Mouse (Mus musculus) adrenal gland, adult 8-10 months (tissue): Measurements from ENCODE around the gene Gm21970. TPM values are rescaled to one million over a fixed set of nuclear protein-coding genes. Genes with fewer than 3 reads are reported as not detected.

Source experiments
- DNase-seq: peaks from one replicate; pipeline ENCODE4 v3.0.0; 2022
- total RNA-seq, 4 experiments: library from RNA; stranded (reverse); gene quantifications; 2 replicates each; pipeline ENCODE4 v1.2.4; 2022

Gm21970 gene
- total RNA-seq, 4 experiments from 2014 or later = 0.54 TPM; not detected in 3

GRCm38 (mm10) chr16:91465505-91466240 lies 74.2 kb downstream of the Gm21970 start:
- no peak for DNase-seq

GRCm38 (mm10) chr16:91466566-91466965 lies 75.0 kb downstream of the Gm21970 start:
- DNase-seq = no peak

Other genes with a start within 250 kb of the Gm21970 start
- gene Olig2, start 166.3 kb upstream of the Gm21970 start, total RNA-seq = not detected
- under 1 TPM in 1 of 4 experiments, not detected in 3; 0.20 TPM for gene Olig1, start 121.9 kb upstream of the Gm21970 start, total RNA-seq
- 100 to 1,000 TPM in 1 of 4 experiments, 10 to 100 TPM in 3; 83.7 to 103 (median 95.8) TPM for gene Ifnar2, start 18.9 kb upstream of the Gm21970 start, total RNA-seq
- 100 to 1,000 TPM; 281 to 305 (median 301) TPM for gene Il10rb, start 14.4 kb downstream of the Gm21970 start, total RNA-seq
- gene Ifnar1, start 93.5 kb downstream of the Gm21970 start, total RNA-seq = 10 to 100 TPM; 53.4 to 86.0 (median 68.6) TPM
- 10 to 100 TPM; 21.8 to 35.9 (median 29.7) TPM for gene Ifngr2, start 155.4 kb downstream of the Gm21970 start, total RNA-seq
- gene Tmem50b, start 206.1 kb downstream of the Gm21970 start, total RNA-seq = 10 to 100 TPM; 46.4 to 63.8 (median 60.6) TPM
- 10 to 100 TPM; 13.3 to 17.8 (median 14.2) TPM for gene Dnajc28, start 227.3 kb downstream of the Gm21970 start, total RNA-seq